Mouse (Mus musculus) layer of hippocampus, adult 11-12 months (tissue): ENCODE measurements at regions not wholly inside any gene's neighbourhood (a gene's known extent, or its start where the extent isn't known, plus 50 kb on each side); places are given as distances from the start of the nearest gene placed in this dataset.

Source experiments
- DNase-seq: peaks from one replicate; pipeline ENCODE4 v3.0.0; 2022; ENCODE audit warnings: low spot score

- DNase-seq: no peak
Observed at GRCm38 (mm10) chr9:120628794-120629560, 57.7 kb downstream of the Rpl14 start.

- DNase-seq: no peak
Observed at GRCm38 (mm10) chr9:120629609-120630008, 58.4 kb downstream of the Rpl14 start.

- DNase-seq: no peak
Observed at GRCm38 (mm10) chr9:120632821-120633220, 61.6 kb downstream of the Rpl14 start.

- DNase-seq: peak; percentile 48
Observed at GRCm38 (mm10) chr9:120642656-120643055, 71.4 kb downstream of the Rpl14 start.

- DNase-seq: peak; percentile 73
Observed at GRCm38 (mm10) chr9:120643371-120643770, 72.1 kb downstream of the Rpl14 start.

- no peak for DNase-seq
Observed at GRCm38 (mm10) chr9:120645776-120646175, 74.5 kb downstream of the Rpl14 start.

- DNase-seq: peak; percentile 28
Observed at GRCm38 (mm10) chr9:120646806-120647667, 75.8 kb downstream of the Rpl14 start.

GRCm38 (mm10) chr9:120647668-120647955 is 76.4 kb downstream of the Rpl14 start:
- DNase-seq: no peak

GRCm38 (mm10) chr9:120652733-120653132 is 81.5 kb downstream of the Rpl14 start:
- DNase-seq: no peak

- no peak for DNase-seq
Observed at GRCm38 (mm10) chr9:120653170-120653569, 81.9 kb downstream of the Rpl14 start.

- no peak for DNase-seq
Observed at GRCm38 (mm10) chr9:120654736-120655135, 83.5 kb downstream of the Rpl14 start.

GRCm38 (mm10) chr9:120656976-120657375 is 85.7 kb downstream of the Rpl14 start:
- DNase-seq: no peak

- no peak for DNase-seq
Observed at GRCm38 (mm10) chr9:120657786-120658185, 86.5 kb downstream of the Rpl14 start.

- no peak for DNase-seq
Observed at GRCm38 (mm10) chr9:120658576-120658975, 87.3 kb downstream of the Rpl14 start.

GRCm38 (mm10) chr9:120661226-120661625 is 90.0 kb downstream of the Rpl14 start:
- no peak for DNase-seq

- no peak for DNase-seq
Observed at GRCm38 (mm10) chr9:120661641-120662227, 90.5 kb downstream of the Rpl14 start.

- DNase-seq: no peak
Observed at GRCm38 (mm10) chr9:120663181-120663580, 91.9 kb downstream of the Rpl14 start.

- no peak for DNase-seq
Observed at GRCm38 (mm10) chr9:120664086-120664485, 92.8 kb downstream of the Rpl14 start.

GRCm38 (mm10) chr9:120672452-120672851 is 101.2 kb downstream of the Rpl14 start:
- DNase-seq: peak; percentile 40

- no peak for DNase-seq
Observed at GRCm38 (mm10) chr9:120674855-120675254, 103.6 kb downstream of the Rpl14 start.

- no peak for DNase-seq
Observed at GRCm38 (mm10) chr9:120675371-120676150, 104.3 kb downstream of the Rpl14 start.

- no peak for DNase-seq
Observed at GRCm38 (mm10) chr9:120676301-120676700, 105.1 kb downstream of the Rpl14 start.
